In the genomic region with DNA sequence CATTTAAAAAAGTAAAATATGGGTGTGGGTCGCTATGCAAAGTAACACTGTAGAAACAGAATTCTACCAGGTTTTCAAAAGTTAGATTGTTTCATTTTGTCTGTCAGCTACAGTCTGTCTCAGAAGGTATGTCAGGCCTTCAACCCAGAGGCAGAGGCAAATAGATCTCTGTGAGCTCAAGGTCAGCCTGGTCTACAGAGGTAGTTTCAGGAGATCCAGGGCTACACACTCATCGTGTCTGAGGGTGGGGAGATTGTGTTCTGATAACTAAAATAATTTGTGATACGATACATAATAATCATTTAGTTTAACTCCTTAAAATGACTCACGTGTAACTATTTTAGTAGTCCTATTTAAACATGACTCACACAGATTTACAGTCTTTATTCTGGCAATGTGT, we compare ENCODE assay signal across 11 mouse cellular contexts. TPM values are rescaled to one million over a fixed set of nuclear protein-coding genes. Genes with fewer than 3 reads are reported as not detected.
DNase-seq lines count a peak whose midpoint lies in the region; ATAC-seq and TF ChIP-seq lines count a peak whose summit lies in the region.
"Had no signal": no experiment of that assay in that cellular context is flagged by ENCODE, and none has a peak within 500 bp of the region (broad histone marks: within the 10 kb centered on the region; RNA-seq: fewer than 3 reads in every experiment).

No protein-coding gene starts in this region.

- H3K36me3 ChIP-seq in lung, embryonic 16.5 days (ENCODE audit: control insufficient read depth, insufficient read depth, low read length): peaks cover 31% of the 10 kb centered on the region
- H3K36me3 ChIP-seq in intestine, embryonic 14.5 days (ENCODE audit: control insufficient read depth, insufficient read depth, low read length): peaks cover 31% of the 10 kb centered on the region
- H3K36me3 ChIP-seq in neural tube, embryonic 14.5 days (ENCODE audit: control insufficient read depth, insufficient read depth, low read length): 0 out of 2 replicates have a peak, but pooled peaks cover 6% of the 10 kb centered on the region

- peaks cover 7% of the 10 kb centered on the region; the same call in 1 of the 2 replicates for H3K4me1 ChIP-seq in lung, embryonic 16.5 days (replicated peaks; ENCODE audit: control insufficient read depth, insufficient read depth, low read length)
- no peaks in the 10 kb centered on the region; the same call in 1 of the 2 replicates for H3K4me1 ChIP-seq in lung, adult 2 months (ENCODE audit: control insufficient read depth, insufficient read depth, low read length)
- H3K4me1 ChIP-seq in embryonic fibroblast, embryonic 13.5 days (ENCODE audit: control insufficient read depth, insufficient read depth, low read length): peaks cover 4% of the 10 kb centered on the region
- H3K4me1 ChIP-seq in intestine, embryonic 14.5 days (replicated peaks; ENCODE audit: control insufficient read depth, insufficient read depth, low read length): peaks cover 5% of the 10 kb centered on the region; the same call in 1 of the 2 replicates
- H3K4me1 ChIP-seq in neural tube, embryonic 14.5 days (ENCODE audit: control insufficient read depth, insufficient read depth, low read length): 0 out of 2 replicates have a peak, but pooled peaks cover 3% of the 10 kb centered on the region

- no peak for TF ChIP-seq POLR2A in lung, adult 2 months (IDR thresholded peaks at IDR 0.05; ENCODE audit: borderline replicate concordance, extremely low read depth, low read depth, low read length)
- TF ChIP-seq POLR2A in embryonic fibroblast, embryonic 13.5 days (IDR thresholded peaks at IDR 0.05; ENCODE audit: low read depth, low read length): no peak

- no peak for TF ChIP-seq CTCF in lung, adult 2 months (IDR thresholded peaks at IDR 0.05; ENCODE audit: insufficient read depth, low read length)
- no peak for TF ChIP-seq CTCF in embryonic fibroblast, embryonic 13.5 days (IDR thresholded peaks at IDR 0.05; ENCODE audit: borderline replicate concordance, insufficient read depth, low read length)

- no peak overlapping the region for H3K27ac ChIP-seq in lung, embryonic 16.5 days (ENCODE audit: low read length)
- H3K27ac ChIP-seq in embryonic fibroblast, embryonic 13.5 days (ENCODE audit: insufficient read depth, low read length): peak overlapping the region; percentile 23; the same call in 1 of the 2 replicates
- H3K27ac ChIP-seq in intestine, embryonic 14.5 days (ENCODE audit: low read depth): no peak overlapping the region
- no peak overlapping the region for H3K27ac ChIP-seq in neural tube, embryonic 14.5 days (ENCODE audit: low read depth, low read length)

- H3K9ac ChIP-seq in lung, embryonic 16.5 days (ENCODE audit: low read length): no peak overlapping the region
- H3K9ac ChIP-seq in intestine, embryonic 14.5 days (ENCODE audit: low read length): no peak overlapping the region
- H3K9ac ChIP-seq in neural tube, embryonic 14.5 days (replicated peaks; ENCODE audit: low read depth, low read length): no peak overlapping the region

- H3K27me3 ChIP-seq in lung, embryonic 16.5 days (ENCODE audit: control insufficient read depth, insufficient read depth, low read depth, low read length): no peaks in the 10 kb centered on the region; the same call in 1 of the 2 replicates
- H3K27me3 ChIP-seq in intestine, embryonic 14.5 days (replicated peaks; ENCODE audit: control insufficient read depth, insufficient read depth, low read length): no peaks in the 10 kb centered on the region
- H3K27me3 ChIP-seq in neural tube, embryonic 14.5 days (ENCODE audit: control insufficient read depth, insufficient read depth, low read length): no peaks in the 10 kb centered on the region

- H3K4me2 ChIP-seq in lung, embryonic 16.5 days (ENCODE audit: low read depth, low read length): peak overlapping the region; percentile 58
- H3K4me2 ChIP-seq in intestine, embryonic 14.5 days (ENCODE audit: low read length): peak overlapping the region; percentile 64
- H3K4me2 ChIP-seq in neural tube, embryonic 14.5 days (ENCODE audit: low read depth, low read length): peak overlapping the region; percentile 2; the same call in 1 of the 2 replicates

- peaks cover 4% of the 10 kb centered on the region for H3K9me3 ChIP-seq in lung, embryonic 16.5 days (ENCODE audit: control insufficient read depth, low read length)
- H3K9me3 ChIP-seq in intestine, embryonic 14.5 days (ENCODE audit: control insufficient read depth, low read length): peaks cover 7% of the 10 kb centered on the region; the same call in 1 of the 2 replicates
- H3K9me3 ChIP-seq in neural tube, embryonic 14.5 days (ENCODE audit: control insufficient read depth, low read length): peaks cover 3% of the 10 kb centered on the region; the same call in 1 of the 2 replicates

- ATAC-seq in lung, embryonic 16.5 days (ENCODE audit: low read depth): no peak
- no peak for ATAC-seq in intestine, embryonic 14.5 days (replicated peaks; ENCODE audit: low FRiP score, low TSS enrichment, low read depth)
- ATAC-seq in neural tube, embryonic 14.5 days (ENCODE audit: low read depth): no peak
- no peak for ATAC-seq in activated CD4-positive, CD25-positive, alpha-beta regulatory T cell, adult 4 months

- no peak for DNase-seq in lung, adult 2 months
- DNase-seq in intestine, embryonic 14.5 days (ENCODE audit: low spot score): no peak
- no peak for DNase-seq in urinary bladder, postnatal 4 days (ENCODE audit: low spot score in 2 of 2)
- no peak for DNase-seq in right cerebral cortex, adult 18-20 months
- DNase-seq: adrenal gland, adult 2 months; kidney, adult 8-10 months had no signal

- peak overlapping the region; percentile 63 for H3K4me3 ChIP-seq in lung, embryonic 16.5 days (ENCODE audit: low read length)
- H3K4me3 ChIP-seq in lung, adult 2 months (replicated peaks; ENCODE audit: extremely low read depth, low read depth, low read length): no peak overlapping the region
- peak overlapping the region; percentile 83 for H3K4me3 ChIP-seq in embryonic fibroblast, embryonic 13.5 days (ENCODE audit: insufficient read depth, low read length)
- peak overlapping the region; percentile 56; the same call in 1 of the 2 replicates for H3K4me3 ChIP-seq in intestine, embryonic 14.5 days (ENCODE audit: low read depth, low read length)
- no peak overlapping the region for H3K4me3 ChIP-seq in neural tube, embryonic 14.5 days (ENCODE audit: low read depth, low read length)

- 83% methylated on average over 4 of the region's 4 CpGs for whole genome bisulfite sequencing in lung, embryonic 16.5 days
- 82% methylated on average over 4 of the region's 4 CpGs for WGBS in lung, adult 2 months
- WGBS in intestine, embryonic 14.5 days: 82% methylated on average over 4 of the region's 4 CpGs
- 94% methylated on average over 4 of the region's 4 CpGs for WGBS in neural tube, embryonic 14.5 days

RNA-seq across cellular contexts. Expression of a gene that starts 1.6 kb away (rescaled TPM):
- 8.8 TPM in 2 replicates for polyA plus RNA-seq in lung, embryonic 16.5 days (2015; fragmentation: Nextera tagmentation; extraction: Ambion mirVana)
- polyA plus RNA-seq in lung, adult 2 months (2012; rRNA removed): 0.77 and 1.2 TPM in 2 replicates
- 5.6 and 6.9 TPM in 2 replicates for polyA plus RNA-seq in embryonic fibroblast, embryonic 13.5 days (2011; ENCODE audit: insufficient read length, low read depth, missing spikeins)
- polyA plus RNA-seq in intestine, embryonic 14.5 days (2014; fragmentation: Nextera tagmentation; extraction: Ambion mirVana): 9.0 and 9.6 TPM in 2 replicates
- polyA plus RNA-seq in neural tube, embryonic 14.5 days (2014; fragmentation: Nextera tagmentation; extraction: Ambion mirVana): 8.4 and 8.9 TPM in 2 replicates
- 1 to 10 TPM; 5.6 to 9.3 TPM for polyA plus RNA-seq in activated CD4-positive, CD25-positive, alpha-beta regulatory T cell, adult 4 months (2017; shearing (Covaris generic))

RNA-seq across cellular contexts. Expression of a gene that starts 6.9 kb away (rescaled TPM):
- polyA plus RNA-seq in lung, embryonic 16.5 days (2015; fragmentation: Nextera tagmentation; extraction: Ambion mirVana): 8.2 and 9.5 TPM in 2 replicates
- polyA plus RNA-seq in lung, adult 2 months (2012; rRNA removed): 0.70 and 1.8 TPM in 2 replicates
- polyA plus RNA-seq in embryonic fibroblast, embryonic 13.5 days (2011; ENCODE audit: insufficient read length, low read depth, missing spikeins): 3.1 and 3.3 TPM in 2 replicates
- polyA plus RNA-seq in intestine, embryonic 14.5 days (2014; fragmentation: Nextera tagmentation; extraction: Ambion mirVana): 4.9 and 5.2 TPM in 2 replicates
- 16.7 and 19.4 TPM in 2 replicates for polyA plus RNA-seq in neural tube, embryonic 14.5 days (2014; fragmentation: Nextera tagmentation; extraction: Ambion mirVana)
- 1 to 10 TPM in 1 of 2 experiments, under 1 TPM in 1; 0.99 to 1.5 TPM for polyA plus RNA-seq in activated CD4-positive, CD25-positive, alpha-beta regulatory T cell, adult 4 months (2017; shearing (Covaris generic))

RNA-seq across cellular contexts. Expression of a gene that starts 17.1 kb away (rescaled TPM):
- polyA plus RNA-seq in lung, embryonic 16.5 days (2015; fragmentation: Nextera tagmentation; extraction: Ambion mirVana): 27.0 and 30.9 TPM in 2 replicates
- 4.0 and 7.2 TPM in 2 replicates for polyA plus RNA-seq in lung, adult 2 months (2012; rRNA removed)
- 28.4 and 29.2 TPM in 2 replicates for polyA plus RNA-seq in embryonic fibroblast, embryonic 13.5 days (2011; ENCODE audit: insufficient read length, low read depth, missing spikeins)
- 29.1 and 30.6 TPM in 2 replicates for polyA plus RNA-seq in intestine, embryonic 14.5 days (2014; fragmentation: Nextera tagmentation; extraction: Ambion mirVana)
- 12.3 and 17.3 TPM in 2 replicates for polyA plus RNA-seq in neural tube, embryonic 14.5 days (2014; fragmentation: Nextera tagmentation; extraction: Ambion mirVana)
- polyA plus RNA-seq in activated CD4-positive, CD25-positive, alpha-beta regulatory T cell, adult 4 months (2017; shearing (Covaris generic)): 10 to 100 TPM; 95.3 to 98.6 TPM

RNA-seq across cellular contexts. Expression of a gene that starts 17.1 kb away (rescaled TPM):
- polyA plus RNA-seq in lung, embryonic 16.5 days (2015; fragmentation: Nextera tagmentation; extraction: Ambion mirVana): 214 and 222 TPM in 2 replicates
- polyA plus RNA-seq in lung, adult 2 months (2012; rRNA removed): 19.2 and 25.7 TPM in 2 replicates
- polyA plus RNA-seq in embryonic fibroblast, embryonic 13.5 days (2011; ENCODE audit: insufficient read length, low read depth, missing spikeins): 158 and 204 TPM in 2 replicates
- polyA plus RNA-seq in intestine, embryonic 14.5 days (2014; fragmentation: Nextera tagmentation; extraction: Ambion mirVana): 269 and 295 TPM in 2 replicates
- polyA plus RNA-seq in neural tube, embryonic 14.5 days (2014; fragmentation: Nextera tagmentation; extraction: Ambion mirVana): 286 and 291 TPM in 2 replicates
- 100 to 1,000 TPM; 236 to 269 TPM for polyA plus RNA-seq in activated CD4-positive, CD25-positive, alpha-beta regulatory T cell, adult 4 months (2017; shearing (Covaris generic))

RNA-seq across cellular contexts. Expression of a gene that starts 43.1 kb away (rescaled TPM):
- polyA plus RNA-seq in lung, embryonic 16.5 days (2015; fragmentation: Nextera tagmentation; extraction: Ambion mirVana): not detected in 2 replicates
- not detected in 2 replicates for polyA plus RNA-seq in lung, adult 2 months (2012; rRNA removed)
- polyA plus RNA-seq in embryonic fibroblast, embryonic 13.5 days (2011; ENCODE audit: insufficient read length, low read depth, missing spikeins): not detected in 2 replicates
- not detected in 2 replicates for polyA plus RNA-seq in intestine, embryonic 14.5 days (2014; fragmentation: Nextera tagmentation; extraction: Ambion mirVana)
- polyA plus RNA-seq in neural tube, embryonic 14.5 days (2014; fragmentation: Nextera tagmentation; extraction: Ambion mirVana): not detected in 2 replicates
- polyA plus RNA-seq in activated CD4-positive, CD25-positive, alpha-beta regulatory T cell, adult 4 months (2017; shearing (Covaris generic)): not detected
- polyA plus RNA-seq: adrenal gland, adult 2 months; embryonic facial prominence, embryonic 11.5 days had no signal

Comparison
In these comparisons a context has a peak if more than half of its experiments do, and no peak if none do; other contexts are left out.
1. H3K4me3 ChIP-seq: peak in lung, embryonic 16.5 days (single experiment), embryonic fibroblast, embryonic 13.5 days (single experiment) and intestine, embryonic 14.5 days (single experiment); none in lung, adult 2 months (single experiment) and neural tube, embryonic 14.5 days (single experiment).
2. H3K4me2 ChIP-seq: peak in every context shown above with its lines; median percentile 64 in intestine, embryonic 14.5 days; 58 in lung, embryonic 16.5 days; 2 in neural tube, embryonic 14.5 days.